Mouse (Mus musculus): ENCODE measurements at regions not wholly inside any gene's neighbourhood (a gene's known extent, or its start where the extent isn't known, plus 50 kb on each side); places are given as distances from the start of the nearest gene placed in this dataset.

- no peak for DNase-seq (ENCODE audit: low spot score in 2 of 2)
Measured at GRCm38 (mm10) chr11:25157135-25157860, 1053.3 kb downstream of the 5730522E02Rik start.

DNA sequence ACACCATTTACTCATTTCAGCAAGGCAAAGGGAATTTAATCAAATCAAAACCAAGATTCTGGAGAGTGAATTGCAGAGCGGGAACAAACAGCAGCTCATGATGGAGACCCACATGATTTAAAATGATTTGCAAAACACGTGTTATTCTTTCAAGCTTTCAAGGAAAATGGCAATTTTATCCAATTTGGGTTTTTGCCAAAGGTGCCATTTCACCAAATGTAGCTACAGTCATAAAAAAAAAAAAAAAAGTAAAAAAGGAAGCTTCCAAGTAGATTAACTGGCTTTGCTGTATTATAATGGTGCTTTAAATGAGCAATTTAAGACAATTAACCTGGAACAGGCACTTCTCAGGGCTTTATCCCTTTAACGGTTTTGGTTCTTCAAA lies 1052.7 kb downstream of the 5730522E02Rik start:
- DNase-seq (ENCODE audit: low spot score in 2 of 2) = no peak

DNA sequence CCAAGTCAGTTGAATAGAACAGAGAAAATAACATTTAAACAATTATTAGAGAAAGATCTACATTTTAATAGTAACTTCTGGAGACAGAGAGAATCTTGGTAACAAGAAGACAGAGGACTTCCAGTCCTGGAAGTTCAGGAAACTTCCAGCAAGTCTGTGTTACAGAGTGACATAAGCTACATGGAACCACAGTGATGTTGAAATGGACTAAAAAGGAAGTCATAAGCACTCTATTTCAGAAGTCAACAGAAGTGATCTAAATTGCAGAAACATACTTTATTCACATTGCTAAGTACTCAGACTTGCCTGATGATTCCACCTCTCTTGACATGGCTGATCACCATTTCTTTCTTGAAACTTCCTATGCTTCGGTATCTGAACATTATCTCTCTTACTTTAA lies 1051.7 kb downstream of the 5730522E02Rik start:
- no peak for DNase-seq (ENCODE audit: low spot score in 2 of 2)

DNA sequence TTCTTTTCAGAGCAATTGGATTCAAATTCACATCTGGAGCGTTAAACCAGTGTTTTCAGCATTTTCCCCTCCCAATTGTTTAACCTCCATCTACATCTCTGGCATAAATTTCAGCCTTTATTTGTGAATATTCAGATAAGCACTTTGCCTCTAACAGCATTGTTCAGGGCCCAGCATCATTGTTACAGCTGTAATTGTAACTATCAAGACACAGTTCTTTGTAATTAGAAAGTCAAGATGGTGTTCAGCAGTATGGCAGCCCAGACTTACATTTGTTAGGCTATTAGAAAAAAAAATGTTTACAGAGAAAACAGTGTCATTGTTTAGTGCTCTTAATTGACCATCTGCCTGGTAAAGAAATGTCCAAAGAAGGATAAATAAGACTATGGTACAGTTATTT lies 1042.6 kb downstream of the 5730522E02Rik start:
- DNase-seq (ENCODE audit: low spot score in 2 of 2) = no peak

DNA sequence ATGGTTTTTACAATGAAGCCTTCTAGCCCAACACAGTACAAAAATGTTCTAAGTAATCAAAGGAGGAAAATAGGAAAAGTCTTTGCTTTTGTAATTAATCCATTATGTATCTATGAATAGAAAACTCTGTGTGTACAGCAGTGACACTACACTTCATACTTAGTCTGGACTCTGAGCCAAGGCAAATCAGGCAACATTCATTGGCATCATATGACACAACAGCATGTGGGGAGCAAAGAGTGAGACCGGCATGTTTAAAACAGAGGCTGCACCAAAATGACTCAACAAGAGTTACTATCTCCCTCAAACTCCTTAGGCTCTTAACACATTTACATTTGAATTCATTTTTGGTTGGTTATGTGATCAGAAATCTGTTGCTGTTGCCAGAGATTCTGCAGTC lies 1039.5 kb downstream of the 5730522E02Rik start:
- no peak for DNase-seq (ENCODE audit: low spot score in 2 of 2)

Data from right cerebral cortex, adult 2 months (tissue).